Mouse (Mus musculus) ES-E14 (cell line): Measurements from ENCODE around the gene Rflna.

Experiments used
- HCFC1 ChIP-seq: IDR thresholded peaks from 2 replicates; pipeline ENCODE4 v1.6.1; 2012; ENCODE audit warnings: low read length, inconsistent platforms, borderline replicate concordance; ENCODE audit not compliant: insufficient read depth
- MAFK ChIP-seq: IDR thresholded peaks from 2 replicates; pipeline ENCODE4 v1.6.1; 2014; ENCODE audit warnings: mild to moderate bottlenecking, low read depth, low read length, inconsistent platforms; ENCODE audit not compliant: insufficient read depth
- ZC3H11A ChIP-seq: IDR thresholded peaks from 2 replicates; pipeline ENCODE4 v1.6.1; 2012; ENCODE audit warnings: low read depth, mild to moderate bottlenecking, inconsistent platforms, low read length, borderline replicate concordance

- TF ChIP-seq ZC3H11A (no peak), MAFK (no peak), HCFC1 (no peak)
These were observed 25.4 kb downstream of the Rflna start for GRCm38 (mm10) chr5:125028371-125028770.
